Mouse (Mus musculus): ENCODE data around the gene Kcnc1.
A peak's percentile ranks its signal among the peaks of the same experiment; 100 is the strongest.

DNA sequence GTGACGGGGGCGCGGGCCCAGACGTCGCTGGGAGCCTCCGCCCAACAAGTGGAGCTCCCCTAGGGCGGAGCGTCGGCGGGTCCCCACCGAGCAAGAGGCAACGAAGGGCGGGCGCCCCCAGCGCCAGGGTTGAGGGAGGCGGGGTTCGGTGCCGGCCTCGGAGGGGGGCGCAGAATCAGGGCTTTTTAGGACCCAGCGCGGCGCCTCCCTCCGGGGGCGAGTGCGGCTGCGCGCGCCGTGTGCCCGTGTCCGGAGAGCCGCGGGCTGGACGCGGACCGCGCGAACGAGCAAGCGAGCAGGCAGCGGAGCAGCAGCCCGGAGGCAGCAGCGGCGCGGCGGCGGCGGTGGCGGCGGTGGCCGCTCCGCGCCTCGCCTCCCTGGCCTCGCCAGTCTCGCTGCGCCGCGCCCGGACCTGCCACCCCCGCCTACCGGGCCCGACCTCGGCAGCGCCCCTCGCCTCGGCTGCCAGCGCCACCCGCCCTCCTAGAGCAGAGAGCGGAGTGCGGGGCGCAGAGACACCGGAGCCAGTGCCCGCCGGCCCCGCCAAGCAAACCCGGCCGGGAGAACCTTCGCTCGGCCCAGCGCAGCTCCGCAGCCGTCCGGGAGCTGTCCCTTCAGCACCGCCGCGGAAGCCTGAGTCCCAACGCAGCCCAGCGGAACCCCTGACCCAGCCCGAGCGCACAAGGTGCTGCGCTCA, at the start of gene Kcnc1:
- TF ChIP-seq POLR2A (IDR thresholded peaks at IDR 0.05; ENCODE audit: borderline replicate concordance, insufficient read depth, low read length) (peak; percentile 81), CTCF (IDR thresholded peaks at IDR 0.05; ENCODE audit: borderline replicate concordance, insufficient read depth, low read depth, low read length) (no peak)
